Mouse (Mus musculus): ENCODE data around the gene Dnajc13. TPM values are rescaled to one million over a fixed set of nuclear protein-coding genes. Genes with fewer than 3 reads are reported as not detected.

Gene Dnajc13
- total RNA-seq, 2 experiments from 2014 or later, result 44.4 to 54.8 TPM

GRCm38 (mm10) chr9:104189657-104190056 is 73.1 kb downstream of the Dnajc13 start:
- no peak for DNase-seq (ENCODE audit: low spot score in 2 of 2)

- DNase-seq (ENCODE audit: low spot score in 2 of 2), result no peak
These were observed 74.0 kb downstream of the Dnajc13 start for GRCm38 (mm10) chr9:104188704-104189103.

GRCm38 (mm10) chr9:104187028-104187427 is 75.7 kb downstream of the Dnajc13 start:
- DNase-seq (ENCODE audit: low spot score in 2 of 2), result no peak

GRCm38 (mm10) chr9:104183181-104183580 is 79.5 kb downstream of the Dnajc13 start:
- DNase-seq (ENCODE audit: low spot score in 2 of 2), result no peak

- no peak for DNase-seq (ENCODE audit: low spot score in 2 of 2)
These were observed 80.4 kb downstream of the Dnajc13 start for GRCm38 (mm10) chr9:104182328-104182727.

- no peak for DNase-seq (ENCODE audit: low spot score in 2 of 2)
These were observed 81.1 kb downstream of the Dnajc13 start for GRCm38 (mm10) chr9:104181626-104182025.

DNA sequence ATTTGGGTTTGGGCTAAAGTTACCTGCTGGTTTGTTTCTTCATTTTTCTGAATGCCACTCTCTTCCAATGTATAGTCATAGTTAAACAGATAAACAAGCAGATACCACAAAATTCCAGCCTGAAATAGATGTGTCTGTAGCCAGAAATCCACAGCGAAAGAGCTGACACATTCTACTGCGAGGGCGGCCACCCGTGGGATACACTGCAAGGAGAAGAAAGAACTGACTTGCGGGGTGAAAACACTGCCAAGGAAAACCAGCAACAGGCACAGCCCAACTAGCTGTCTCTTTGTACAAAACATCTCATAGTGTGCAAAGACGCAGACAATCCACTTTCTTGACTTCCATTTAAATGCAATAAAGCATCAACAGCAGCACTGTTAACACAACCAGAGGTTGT is 82.7 kb downstream of the Dnajc13 start:
- DNase-seq (ENCODE audit: low spot score in 2 of 2), result no peak

DNA sequence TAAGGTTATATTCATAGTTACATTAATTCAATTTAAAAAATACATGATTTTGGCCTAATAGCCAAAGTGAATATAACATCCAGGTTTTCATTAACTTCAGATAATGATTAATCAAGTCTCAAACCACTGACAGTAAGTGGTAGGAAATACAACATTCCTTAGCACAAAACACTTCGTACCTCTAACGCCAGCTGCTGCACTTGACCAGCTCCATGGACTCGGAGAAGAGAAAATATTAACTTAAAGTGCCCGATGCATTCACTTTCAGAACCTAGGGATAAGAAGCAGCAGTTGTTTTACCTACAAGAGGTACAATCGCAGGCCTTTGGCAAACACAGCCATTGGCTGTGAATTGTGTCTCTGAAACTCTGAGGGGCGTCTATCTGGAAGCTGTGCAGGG is 90.4 kb downstream of the Dnajc13 start:
- no peak for DNase-seq (ENCODE audit: low spot score in 2 of 2)

- DNase-seq (ENCODE audit: low spot score in 2 of 2), result no peak
These were observed 91.1 kb downstream of the Dnajc13 start for GRCm38 (mm10) chr9:104171651-104172050.

DNA sequence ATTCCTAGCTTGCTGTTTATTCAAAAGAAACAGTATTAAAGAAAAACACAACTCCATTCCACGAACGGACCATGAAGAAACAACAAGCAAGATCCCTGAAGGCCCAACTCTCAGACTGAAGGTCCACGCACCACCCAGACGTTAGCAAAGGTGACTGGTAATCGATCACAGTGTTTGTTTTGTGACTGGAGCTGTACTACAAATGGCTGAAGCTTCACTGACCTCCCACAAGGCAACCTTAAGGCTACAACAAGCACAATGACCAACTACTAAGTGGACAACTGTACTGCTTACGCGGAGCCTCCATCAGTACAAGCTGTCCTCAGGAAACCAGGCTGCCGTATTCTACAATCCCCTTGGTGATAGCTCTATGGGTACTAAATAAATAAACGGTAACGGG is 92.7 kb downstream of the Dnajc13 start:
- no peak for DNase-seq (ENCODE audit: low spot score in 2 of 2)

DNA sequence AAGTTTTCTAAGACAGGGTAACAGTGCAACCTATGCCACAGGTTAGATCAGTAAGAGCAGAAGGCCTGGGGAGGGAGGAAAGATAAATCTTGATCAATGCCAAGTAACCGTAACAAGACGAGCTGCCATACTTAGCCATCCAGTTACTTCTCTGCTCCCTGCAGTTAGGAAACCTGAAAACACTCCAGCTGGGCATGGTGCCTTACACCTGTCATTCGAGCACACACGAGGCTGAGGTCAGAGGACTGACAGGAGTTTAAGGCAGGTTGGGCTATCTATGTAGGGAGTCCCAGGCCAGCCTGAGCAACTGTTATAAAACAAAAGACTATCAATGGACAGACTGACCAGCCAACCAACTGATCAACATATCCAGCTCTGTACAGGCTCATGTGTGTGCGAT is 96.8 kb downstream of the Dnajc13 start:
- DNase-seq (ENCODE audit: low spot score in 2 of 2), result no peak

DNA sequence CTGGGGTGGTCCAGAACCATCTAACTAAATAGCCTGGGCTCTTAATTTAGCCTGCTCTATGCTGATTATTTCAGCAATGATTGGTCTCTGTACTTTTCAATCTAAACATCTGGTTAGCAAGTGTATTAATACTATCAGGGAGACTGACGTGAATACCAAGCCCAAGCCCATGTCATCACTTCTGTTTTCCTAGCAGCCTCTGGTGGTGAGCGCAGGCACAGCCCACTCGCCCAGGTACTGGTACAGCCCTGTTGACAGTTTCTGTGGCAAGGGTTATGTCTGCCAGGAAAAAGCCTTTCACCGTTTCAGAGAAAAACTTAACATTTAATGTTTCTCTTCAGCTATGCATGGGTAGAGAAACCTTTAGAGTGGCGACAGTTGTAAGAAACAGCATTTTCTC is 98.5 kb downstream of the Dnajc13 start:
- no peak for DNase-seq (ENCODE audit: low spot score in 2 of 2)

GRCm38 (mm10) chr9:104161117-104161516 is 101.6 kb downstream of the Dnajc13 start:
- no peak for DNase-seq (ENCODE audit: low spot score in 2 of 2)

- no peak for DNase-seq (ENCODE audit: low spot score in 2 of 2)
These were observed 105.4 kb downstream of the Dnajc13 start for GRCm38 (mm10) chr9:104157291-104157690.

GRCm38 (mm10) chr9:104156506-104156905 is 106.2 kb downstream of the Dnajc13 start:
- DNase-seq (ENCODE audit: low spot score in 2 of 2), result no peak

GRCm38 (mm10) chr9:104155100-104155715 is 107.5 kb downstream of the Dnajc13 start:
- no peak for DNase-seq (ENCODE audit: low spot score in 2 of 2)

GRCm38 (mm10) chr9:104152121-104152520 is 110.6 kb downstream of the Dnajc13 start:
- no peak for DNase-seq (ENCODE audit: low spot score in 2 of 2)

- no peak for DNase-seq (ENCODE audit: low spot score in 2 of 2)
These were observed 113.8 kb downstream of the Dnajc13 start for GRCm38 (mm10) chr9:104148969-104149368.

GRCm38 (mm10) chr9:104146683-104147082 is 116.0 kb downstream of the Dnajc13 start:
- no peak for DNase-seq (ENCODE audit: low spot score in 2 of 2)

GRCm38 (mm10) chr9:104144314-104144996 is 118.3 kb downstream of the Dnajc13 start:
- no peak for DNase-seq (ENCODE audit: low spot score in 2 of 2)

DNA sequence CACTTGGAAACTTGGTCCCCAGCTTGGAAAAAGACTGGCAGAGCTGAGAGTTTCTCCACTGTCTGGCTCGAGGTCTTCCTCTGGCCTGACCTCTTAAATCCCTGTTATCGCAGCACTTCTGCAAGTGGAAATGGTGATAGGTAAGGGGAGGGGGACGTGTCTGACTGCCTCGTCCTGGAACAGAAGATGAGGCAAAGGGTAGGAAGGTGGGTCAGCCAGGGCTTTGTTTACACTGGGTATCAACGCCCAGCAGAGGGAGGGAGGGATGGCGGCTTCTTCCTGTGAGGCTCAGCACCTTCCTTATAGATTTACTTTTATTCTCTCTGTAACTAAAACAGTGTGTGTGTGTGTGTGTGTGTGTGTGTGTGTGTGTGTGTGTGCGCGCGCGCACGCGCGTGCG is 119.9 kb downstream of the Dnajc13 start:
- DNase-seq (ENCODE audit: low spot score in 2 of 2), result no peak

DNA sequence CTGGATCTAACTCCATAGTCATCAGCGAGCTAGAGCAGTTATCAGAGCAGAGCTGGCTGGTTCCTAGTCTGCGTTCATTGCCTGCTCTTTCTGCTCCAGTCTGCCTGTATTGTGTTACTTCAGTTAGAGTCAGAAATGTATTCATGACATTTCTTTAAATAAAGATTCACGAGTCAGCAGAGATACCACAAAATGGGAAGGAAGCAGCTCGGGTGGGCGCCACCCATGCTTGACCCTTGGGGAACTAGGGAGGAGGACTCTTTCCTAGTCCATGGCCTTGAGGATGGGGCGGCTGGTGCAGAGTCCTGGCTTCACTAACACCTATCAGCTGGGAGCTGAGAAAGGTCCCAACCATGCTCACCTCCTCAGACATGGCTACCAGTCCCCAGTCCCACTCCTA is 122.4 kb downstream of the Dnajc13 start:
- no peak for DNase-seq (ENCODE audit: low spot score in 2 of 2)

- DNase-seq (ENCODE audit: low spot score in 2 of 2), result peak in 1 of 2 experiments; percentile 39
These were observed 132.5 kb downstream of the Dnajc13 start for GRCm38 (mm10) chr9:104130141-104130755.

Measured in gastrocnemius, postnatal 4 days (tissue).